Comparison of ENCODE assay signal across 15 mouse cellular contexts in the genomic region with DNA sequence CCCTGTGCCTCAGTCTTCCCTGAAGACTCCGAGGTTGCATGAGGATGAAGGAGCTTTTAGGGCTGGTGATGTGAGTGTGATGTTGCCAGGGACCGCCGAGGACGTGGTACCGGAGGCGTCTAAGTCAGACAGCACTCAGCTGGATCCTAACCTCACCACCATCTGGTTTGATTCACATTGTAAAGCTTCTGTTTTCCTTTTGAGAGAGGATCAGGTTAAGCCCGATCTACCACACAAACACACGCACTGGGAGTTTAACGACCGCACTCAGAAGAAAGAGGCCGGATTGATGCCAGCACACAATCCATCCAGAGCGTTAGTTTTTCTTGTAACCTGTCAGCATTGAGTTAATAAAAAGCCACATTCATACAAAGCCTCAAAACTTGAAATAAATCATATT.
DNase-seq lines count a peak whose midpoint lies in the region; ATAC-seq and TF ChIP-seq lines count a peak whose summit lies in the region.
"Had no signal": no experiment of that assay in that cellular context is flagged by ENCODE, and none has a peak within 500 bp of the region (broad histone marks: within the 10 kb centered on the region; RNA-seq: fewer than 3 reads in every experiment).

No protein-coding gene starts in this region.

- DNase-seq in hindbrain, embryonic 10.5 days (ENCODE audit: low spot score) = no peak
- no peak for DNase-seq in thymus, adult 2 months
- DNase-seq in thymus, adult 18-20 months = no peak
- no peak for DNase-seq in hindbrain, embryonic 14.5 days (ENCODE audit: low spot score)
- no peak for DNase-seq in urinary bladder, postnatal 36 days (ENCODE audit: low spot score in 2 of 2)
- no peak for DNase-seq in urinary bladder, postnatal 25 days (ENCODE audit: low spot score)
- no peak for DNase-seq in layer of hippocampus, postnatal 14 days (ENCODE audit: low spot score in 2 of 2)
- DNase-seq: gastrocnemius, postnatal 25 days; right cerebral cortex, postnatal 14 days had no signal

- no peaks in the 10 kb centered on the region for H3K9me3 ChIP-seq in hindbrain, embryonic 10.5 days
- no peaks in the 10 kb centered on the region for H3K9me3 ChIP-seq in hindbrain, embryonic 16.5 days (ENCODE audit: control insufficient read depth, low read length)
- H3K9me3 ChIP-seq in hindbrain, embryonic 14.5 days (ENCODE audit: control insufficient read depth, low read length) = no peaks in the 10 kb centered on the region
- H3K9me3 ChIP-seq: heart, embryonic 13.5 days; megakaryocyte, embryonic 14.5 days had no signal

- H3K36me3 ChIP-seq in hindbrain, embryonic 10.5 days = no peaks in the 10 kb centered on the region
- no peaks in the 10 kb centered on the region for H3K36me3 ChIP-seq in hindbrain, embryonic 16.5 days (ENCODE audit: control insufficient read depth, insufficient read depth, low read length)
- H3K36me3 ChIP-seq in thymus, adult 2 months (ENCODE audit: control insufficient read depth, insufficient read depth, low read length) = no peaks in the 10 kb centered on the region
- H3K36me3 ChIP-seq in hindbrain, embryonic 14.5 days (replicated peaks; ENCODE audit: control insufficient read depth, insufficient read depth) = no peaks in the 10 kb centered on the region
- H3K36me3 ChIP-seq: heart, embryonic 13.5 days had no signal

- no peak overlapping the region for H3K4me3 ChIP-seq in hindbrain, embryonic 10.5 days
- no peak overlapping the region for H3K4me3 ChIP-seq in hindbrain, embryonic 16.5 days (ENCODE audit: low read length)
- H3K4me3 ChIP-seq in thymus, adult 2 months (ENCODE audit: control insufficient read depth, insufficient read depth, low read length) = no peak overlapping the region
- no peak overlapping the region for H3K4me3 ChIP-seq in hindbrain, embryonic 14.5 days (replicated peaks; ENCODE audit: low read length)
- H3K4me3 ChIP-seq: erythroblast, embryonic 14.5 days; heart, embryonic 13.5 days; megakaryocyte, embryonic 14.5 days had no signal

- TF ChIP-seq POLR2A in thymus, adult 2 months (IDR thresholded peaks at IDR 0.05; ENCODE audit: control insufficient read depth, extremely low read depth, insufficient read depth, low read length, poor library complexity) = no peak

- peaks cover 18% of the 10 kb centered on the region for H3K27me3 ChIP-seq in hindbrain, embryonic 10.5 days (ENCODE audit: insufficient read depth, poor library complexity, severe bottlenecking)
- 0 out of 2 replicates have a peak, but pooled peaks cover 2% of the 10 kb centered on the region for H3K27me3 ChIP-seq in hindbrain, embryonic 16.5 days (replicated peaks; ENCODE audit: control insufficient read depth, insufficient read depth, low read length)
- H3K27me3 ChIP-seq in thymus, adult 2 months (ENCODE audit: control insufficient read depth, insufficient read depth, low read length) = no peaks in the 10 kb centered on the region
- no peaks in the 10 kb centered on the region for H3K27me3 ChIP-seq in hindbrain, embryonic 14.5 days (ENCODE audit: control insufficient read depth, insufficient read depth, low read length)

- H3K4me1 ChIP-seq in hindbrain, embryonic 10.5 days (replicated peaks) = peaks cover 51% of the 10 kb centered on the region
- peaks cover 14% of the 10 kb centered on the region; the same call in 1 of the 2 replicates for H3K4me1 ChIP-seq in hindbrain, embryonic 16.5 days (ENCODE audit: control insufficient read depth, insufficient read depth, low read depth, low read length)
- H3K4me1 ChIP-seq in thymus, adult 2 months (replicated peaks; ENCODE audit: control insufficient read depth, insufficient read depth, low read length) = peaks cover 65% of the 10 kb centered on the region
- peaks cover 30% of the 10 kb centered on the region for H3K4me1 ChIP-seq in hindbrain, embryonic 14.5 days (replicated peaks; ENCODE audit: control insufficient read depth, insufficient read depth, low read length)

- no peak overlapping the region for H3K4me2 ChIP-seq in hindbrain, embryonic 16.5 days (ENCODE audit: low read length)
- H3K4me2 ChIP-seq in hindbrain, embryonic 14.5 days (replicated peaks) = no peak overlapping the region
- H3K4me2 ChIP-seq: heart, embryonic 13.5 days; liver, embryonic 11.5 days had no signal

- TF ChIP-seq CTCF in thymus, adult 2 months (IDR thresholded peaks at IDR 0.05; ENCODE audit: borderline replicate concordance, control insufficient read depth, extremely low read depth, insufficient read depth, low read length, poor library complexity) = no peak

- ATAC-seq in hindbrain, embryonic 16.5 days = no peak
- no peak for ATAC-seq in hindbrain, embryonic 14.5 days (ENCODE audit: low FRiP score)

- WGBS in hindbrain, embryonic 10.5 days = 58% methylated on average over 12 of the region's 12 CpGs
- 54% methylated on average over 12 of the region's 12 CpGs for WGBS in hindbrain, embryonic 16.5 days
- WGBS in thymus, adult 2 months = 82% methylated on average over 12 of the region's 12 CpGs
- WGBS in hindbrain, embryonic 14.5 days = 55% methylated on average over 12 of the region's 12 CpGs

- H3K27ac ChIP-seq in hindbrain, embryonic 10.5 days = peak overlapping the region; percentile 86
- H3K27ac ChIP-seq in hindbrain, embryonic 16.5 days (ENCODE audit: low read depth, low read length) = no peak overlapping the region
- H3K27ac ChIP-seq in thymus, adult 2 months (ENCODE audit: control insufficient read depth, insufficient read depth, low read length) = peak overlapping the region; percentile 54; the same call in 1 of the 2 replicates
- peak overlapping the region; percentile 34; the same call in 1 of the 2 replicates for H3K27ac ChIP-seq in hindbrain, embryonic 14.5 days
- H3K27ac ChIP-seq: heart, embryonic 13.5 days; kidney, postnatal 0 days had no signal

- no peak overlapping the region for H3K9ac ChIP-seq in hindbrain, embryonic 16.5 days (ENCODE audit: low read depth, low read length)
- no peak overlapping the region for H3K9ac ChIP-seq in hindbrain, embryonic 14.5 days
